Mouse (Mus musculus) liver, adult 2 months (tissue): ENCODE data around the gene Zfp526.

Experiments used
- CTCF ChIP-seq: fragments of 200-500 bp; IDR thresholded peaks from 2 replicates; pipeline ENCODE4 v1.5.1; 2011; ENCODE audit warnings: low read depth, low read length, control low read depth
- POLR2A ChIP-seq: fragments of 200-500 bp; IDR thresholded peaks from 2 replicates; pipeline ENCODE4 v1.6.1; 2011; ENCODE audit warnings: low read length, control low read depth; ENCODE audit not compliant: insufficient read depth; ENCODE audit errors: extremely low read depth

DNA sequence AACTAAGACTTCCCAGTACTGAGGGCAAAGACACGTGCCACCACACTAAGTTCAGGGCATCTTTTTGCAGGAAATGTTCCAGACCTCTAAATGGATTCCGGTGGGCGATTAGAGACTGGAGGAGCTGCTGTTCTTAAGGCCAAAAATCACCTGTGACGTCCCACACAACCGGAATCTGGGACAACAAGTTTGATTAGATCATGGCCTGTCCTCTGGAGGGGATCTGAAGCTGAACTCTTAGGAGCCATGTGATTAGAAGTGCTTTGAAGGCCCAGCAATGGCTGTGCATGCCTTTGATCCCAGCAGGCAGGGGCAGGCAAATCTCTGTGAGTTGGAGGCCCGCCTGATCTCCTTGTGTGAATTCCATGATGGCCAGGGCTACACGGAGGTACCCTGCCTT lies 19.4 kb downstream of the Zfp526 start:
- TF ChIP-seq POLR2A (no peak), CTCF (no peak)
